Mouse (Mus musculus): ENCODE measurements around the gene Lsamp.

GRCm38 (mm10) chr16:41846903-41847302 lies 1862.7 kb downstream of the Lsamp start:
- TF ChIP-seq CTCF (IDR thresholded peaks at IDR 0.05) = no peak
- no peak for TF ChIP-seq EP300 (IDR thresholded peaks at IDR 0.05)
